Mouse (Mus musculus) bone marrow, adult 2 months (tissue): ENCODE data around the gene Ankrd44.

Experiments
- CTCF ChIP-seq: fragments of 200-500 bp; IDR thresholded peaks from 2 replicates; pipeline ENCODE4 v1.5.1; 2011; ENCODE audit warnings: low read length, control low read depth; ENCODE audit not compliant: control insufficient read depth, insufficient read depth
- POLR2A ChIP-seq: fragments of 200-500 bp; IDR thresholded peaks from 2 replicates; pipeline ENCODE4 v1.6.1; 2011; ENCODE audit warnings: low read depth, mild to moderate bottlenecking, control low read depth, low read length, borderline replicate concordance; ENCODE audit not compliant: control insufficient read depth

DNA sequence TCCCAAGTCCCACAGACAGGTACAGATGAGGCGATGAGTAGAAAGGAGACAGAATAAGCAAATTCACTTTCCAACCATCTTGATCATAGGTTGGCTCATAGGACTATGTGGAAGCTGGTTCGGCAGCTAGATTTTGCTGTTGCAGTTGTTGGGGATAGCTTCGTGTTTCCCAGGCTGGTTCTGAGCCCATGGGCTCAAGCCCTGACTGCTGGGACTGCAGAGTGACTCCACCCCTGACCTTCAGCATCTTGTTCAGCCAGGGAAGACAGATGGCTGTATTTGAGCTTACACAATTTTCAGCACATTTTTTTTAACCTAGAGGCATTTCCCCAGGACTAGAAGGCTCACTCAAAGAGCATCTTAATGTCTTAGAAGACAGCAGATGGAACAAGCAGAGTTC lies 237.7 kb downstream of the Ankrd44 start:
- TF ChIP-seq CTCF (no peak), POLR2A (no peak)
